Mouse (Mus musculus) mesoderm, embryonic 11.5 days (tissue): ENCODE data around the gene Hist1h3d.

Experiments used
- DNase-seq: peaks from one replicate; pipeline ENCODE4 v3.0.0-alpha.2; 2012; ENCODE audit warnings: low read depth, low spot score

The Hist1h3d gene

GRCm38 (mm10) chr13:23621532-23622174, 46.1 kb downstream of the Hist1h3d start:
- DNase-seq, result peak; percentile 79

- DNase-seq, result peak; percentile 92
Observed at GRCm38 (mm10) chr13:23622175-23622671, 46.7 kb downstream of the Hist1h3d start, which contains the start of gene Hist1h1e. Gene Hist1h1e, minus strand, starts transcription at chr13:23622558.

GRCm38 (mm10) chr13:23622861-23623450, 47.4 kb downstream of the Hist1h3d start:
- no peak for DNase-seq
